Mouse (Mus musculus) hindlimb bud, embryonic 11.5 days (tissue): ENCODE results near the gene Gm3138.
"Not testable (repeated sequence)": the region's sequence is repeated elsewhere in the genome, so short reads cannot be mapped to it uniquely, and the experiment has no call there.

Experiments
- DNase-seq: peaks from one replicate; pipeline ENCODE4 v3.0.0-alpha.2; 2012; ENCODE audit warnings: low read depth, low spot score; ENCODE audit errors: extremely low spot score

Gene Gm3138

DNA sequence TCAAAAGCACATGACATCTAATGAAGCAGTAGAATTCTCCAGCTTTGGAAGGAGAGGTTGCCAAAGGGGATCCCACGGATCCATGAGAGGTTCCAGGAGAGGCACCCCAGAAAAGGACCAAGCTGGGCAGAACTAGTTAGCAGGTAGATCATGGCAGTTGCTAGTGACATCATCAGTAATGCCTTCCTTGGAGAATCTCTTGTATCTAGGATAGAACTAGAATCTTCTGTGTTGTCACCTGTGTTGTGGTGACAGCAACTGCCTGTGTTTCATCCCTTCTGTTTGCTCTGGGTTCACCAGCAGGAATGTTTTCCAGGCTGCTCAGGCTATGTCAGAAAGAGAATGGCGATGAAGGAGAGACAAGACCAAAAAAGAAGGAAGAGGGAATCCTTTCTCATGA is at the start of gene Gm3138:
Gm3138 (plus strand) TSS at position 301 of the 400 bp plus-strand sequence.
- not testable (repeated sequence) for DNase-seq

DNA sequence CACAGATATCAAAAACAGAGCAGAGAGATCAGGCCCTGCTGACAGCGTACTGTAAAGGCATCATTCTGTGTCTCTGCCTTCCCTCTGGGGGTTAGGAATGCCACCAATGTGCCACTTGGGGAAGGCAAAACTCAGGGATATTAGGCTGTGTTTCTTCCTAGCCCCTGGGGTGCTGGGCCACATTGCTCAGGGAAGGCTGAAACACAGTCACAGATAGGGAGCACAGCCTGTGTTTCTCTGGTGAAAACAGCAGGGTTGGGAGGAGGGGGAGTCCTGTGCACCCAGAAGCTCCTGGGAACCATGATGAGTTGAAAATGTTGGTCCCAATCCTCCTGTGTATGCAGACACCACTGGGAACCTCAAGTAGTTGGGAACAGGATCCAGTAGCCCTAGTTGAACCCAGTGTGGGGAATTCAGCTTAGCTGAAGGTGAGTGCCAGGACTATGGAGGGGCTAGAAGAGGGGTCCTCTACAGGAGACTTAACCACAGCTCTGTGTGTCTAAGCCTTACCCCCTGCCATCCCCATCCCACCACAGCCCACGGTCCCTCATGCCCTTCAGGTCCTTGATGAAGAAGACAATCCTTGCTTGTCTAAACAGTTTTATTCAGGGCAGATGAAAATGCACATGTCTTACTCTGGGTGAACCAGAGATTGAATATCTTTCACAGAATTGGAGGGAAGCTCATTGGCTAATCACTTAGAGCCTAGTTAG is 20.0 kb downstream of the Gm3138 start:
- DNase-seq = not testable (repeated sequence)

DNA sequence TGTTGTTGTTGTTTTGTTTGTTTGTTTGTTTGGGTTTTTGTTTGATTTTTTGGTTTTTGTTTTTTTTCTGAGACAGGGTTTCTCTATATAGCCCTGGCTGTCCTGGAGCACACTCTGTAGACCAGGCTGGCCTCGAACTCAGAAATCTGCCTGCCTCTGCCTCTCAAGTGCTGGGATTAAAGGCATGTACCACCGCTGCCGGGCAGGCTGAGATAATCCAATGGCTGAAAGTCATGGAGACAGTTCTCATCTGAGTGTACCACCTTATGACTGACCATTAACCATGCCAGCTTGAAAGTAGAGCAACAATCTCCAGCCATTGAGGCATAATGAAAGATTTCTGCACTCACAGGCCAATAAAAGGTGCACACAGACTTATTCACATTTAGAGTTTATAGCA is 30.4 kb downstream of the Gm3138 start:
- DNase-seq = not testable (repeated sequence)
